Mouse (Mus musculus): Measurements from ENCODE around the gene Pdzd11.

GRCm38 (mm10) chrX:100629076-100629475, 2.7 kb upstream of the Pdzd11 start:
- TF ChIP-seq CTCF (IDR thresholded peaks at IDR 0.05; ENCODE audit: low read depth, low read length) (no peak), POLR2A (IDR thresholded peaks at IDR 0.05; ENCODE audit: extremely low read depth, insufficient read depth, low read length) (no peak)

Data from liver, adult 2 months (tissue).